Mouse (Mus musculus): ENCODE measurements around the gene Parva. TPM values are rescaled to one million over a fixed set of nuclear protein-coding genes. Genes with fewer than 3 reads are reported as not detected.

The Parva gene
- polyA plus RNA-seq, 1 experiment, result 78.3 TPM

GRCm38 (mm10) chr7:112463074-112463473 lies 35.8 kb downstream of the Parva start:
- Histone ChIP-seq H3K27me3 (ENCODE audit: control insufficient read depth, insufficient read depth, insufficient read length) (no peaks in the 10 kb centered on the region), H3ac (ENCODE audit: control insufficient read depth, insufficient read length) (no peak overlapping the region), H3K4me3 (no peak overlapping the region), H3K36me3 (ENCODE audit: control insufficient read depth, insufficient read depth) (no peaks in the 10 kb centered on the region), H3K79me2 (ENCODE audit: control insufficient read depth, insufficient read depth) (peaks cover 58% of the 10 kb centered on the region), H3K4me2 (ENCODE audit: low read depth) (no peak overlapping the region)
- TF ChIP-seq SRF (IDR thresholded peaks at IDR 0.05; ENCODE audit: control insufficient read depth, insufficient read length, low read depth), result no peak
- TF ChIP-seq MYOG (IDR thresholded peaks at IDR 0.05; ENCODE audit: control insufficient read depth in 1 of 3, insufficient read depth in 1 of 3, insufficient read length in 2 of 3, low read depth in 2 of 3), result peak in 2 of 3 experiments; percentile 48 to 77
- TF ChIP-seq CEBPB (IDR thresholded peaks at IDR 0.05; ENCODE audit: insufficient read depth, poor library complexity, severe bottlenecking), result no peak
- no peak for TF ChIP-seq USF1 (IDR thresholded peaks at IDR 0.05; ENCODE audit: low read depth)
- no peak for TF ChIP-seq MAX (IDR thresholded peaks at IDR 0.05; ENCODE audit: low read depth)
- TF ChIP-seq TCF12 (IDR thresholded peaks at IDR 0.05; ENCODE audit: insufficient read depth, poor library complexity, severe bottlenecking), result no peak
- TF ChIP-seq E2F4 (IDR thresholded peaks at IDR 0.05; ENCODE audit: insufficient read depth), result no peak
- TF ChIP-seq MYOD1 (IDR thresholded peaks at IDR 0.05; ENCODE audit: control insufficient read depth in 1 of 3, insufficient read length in 2 of 3, low read depth in 2 of 3), result peak in 2 of 3 experiments; percentile 45 to 58

- no peaks in the 10 kb centered on the region for H3K36me3 ChIP-seq (ENCODE audit: control insufficient read depth, insufficient read depth)
- peaks cover 61% of the 10 kb centered on the region for H3K79me2 ChIP-seq (ENCODE audit: control insufficient read depth, insufficient read depth)
- no peaks in the 10 kb centered on the region for H3K27me3 ChIP-seq (ENCODE audit: control insufficient read depth, insufficient read depth, insufficient read length)
- TF ChIP-seq SRF (IDR thresholded peaks at IDR 0.05; ENCODE audit: control insufficient read depth, insufficient read length, low read depth) (no peak), MAX (IDR thresholded peaks at IDR 0.05; ENCODE audit: low read depth) (no peak), MYOG (IDR thresholded peaks at IDR 0.05; ENCODE audit: control insufficient read depth in 1 of 3, insufficient read depth in 1 of 3, insufficient read length in 2 of 3, low read depth in 2 of 3) (no peak), E2F4 (IDR thresholded peaks at IDR 0.05; ENCODE audit: insufficient read depth) (no peak), CEBPB (IDR thresholded peaks at IDR 0.05; ENCODE audit: insufficient read depth, poor library complexity, severe bottlenecking) (no peak), REST (IDR thresholded peaks at IDR 0.05; ENCODE audit: insufficient read depth, insufficient read length) (no peak), POLR2A (IDR thresholded peaks at IDR 0.05; ENCODE audit: insufficient read length, low read depth) (no peak), POLR2AphosphoS2 (IDR thresholded peaks at IDR 0.05; ENCODE audit: insufficient read length, low read depth) (no peak), MYOD1 (IDR thresholded peaks at IDR 0.05; ENCODE audit: control insufficient read depth in 1 of 3, insufficient read length in 2 of 3, low read depth in 2 of 3) (no peak), USF1 (IDR thresholded peaks at IDR 0.05; ENCODE audit: low read depth) (no peak), TCF12 (IDR thresholded peaks at IDR 0.05; ENCODE audit: insufficient read depth, poor library complexity, severe bottlenecking) (no peak), TCF3 (IDR thresholded peaks at IDR 0.05; ENCODE audit: insufficient read length, low read depth) (no peak)
- no peak overlapping the region for H3K4me2 ChIP-seq (ENCODE audit: low read depth)
- H3K4me3 ChIP-seq, result no peak overlapping the region
- H3ac ChIP-seq (ENCODE audit: control insufficient read depth, insufficient read length), result no peak overlapping the region
Measured at GRCm38 (mm10) chr7:112465920-112466319, 38.6 kb downstream of the Parva start.

- no peak for TF ChIP-seq SRF (IDR thresholded peaks at IDR 0.05; ENCODE audit: control insufficient read depth, insufficient read length, low read depth)
- TF ChIP-seq MAX (IDR thresholded peaks at IDR 0.05; ENCODE audit: low read depth), result no peak
- no peak for TF ChIP-seq POLR2A (IDR thresholded peaks at IDR 0.05; ENCODE audit: insufficient read length, low read depth)
- TF ChIP-seq USF1 (IDR thresholded peaks at IDR 0.05; ENCODE audit: low read depth), result no peak
- TF ChIP-seq REST (IDR thresholded peaks at IDR 0.05; ENCODE audit: insufficient read depth, insufficient read length), result no peak
- no peak for TF ChIP-seq MYOD1 (IDR thresholded peaks at IDR 0.05; ENCODE audit: control insufficient read depth in 1 of 3, insufficient read length in 2 of 3, low read depth in 2 of 3)
- TF ChIP-seq MYOG (IDR thresholded peaks at IDR 0.05; ENCODE audit: control insufficient read depth in 1 of 3, insufficient read depth in 1 of 3, insufficient read length in 2 of 3, low read depth in 2 of 3), result no peak
- TF ChIP-seq E2F4 (IDR thresholded peaks at IDR 0.05; ENCODE audit: insufficient read depth), result no peak
- no peak for TF ChIP-seq TCF12 (IDR thresholded peaks at IDR 0.05; ENCODE audit: insufficient read depth, poor library complexity, severe bottlenecking)
- no peak for TF ChIP-seq CEBPB (IDR thresholded peaks at IDR 0.05; ENCODE audit: insufficient read depth, poor library complexity, severe bottlenecking)
- TF ChIP-seq POLR2AphosphoS2 (IDR thresholded peaks at IDR 0.05; ENCODE audit: insufficient read length, low read depth), result no peak
- TF ChIP-seq TCF3 (IDR thresholded peaks at IDR 0.05; ENCODE audit: insufficient read length, low read depth), result no peak
- Histone ChIP-seq H3K27me3 (ENCODE audit: control insufficient read depth, insufficient read depth, insufficient read length) (no peaks in the 10 kb centered on the region), H3ac (ENCODE audit: control insufficient read depth, insufficient read length) (no peak overlapping the region), H3K36me3 (ENCODE audit: control insufficient read depth, insufficient read depth) (no peaks in the 10 kb centered on the region), H3K4me3 (no peak overlapping the region), H3K79me2 (ENCODE audit: control insufficient read depth, insufficient read depth) (peaks cover 64% of the 10 kb centered on the region), H3K4me2 (ENCODE audit: low read depth) (peak overlapping the region; percentile 87)
Measured at GRCm38 (mm10) chr7:112466786-112467185, 39.5 kb downstream of the Parva start.

GRCm38 (mm10) chr7:112467687-112468111 lies 40.4 kb downstream of the Parva start:
- TF ChIP-seq MYOG (IDR thresholded peaks at IDR 0.05; ENCODE audit: control insufficient read depth in 1 of 3, insufficient read depth in 1 of 3, insufficient read length in 2 of 3, low read depth in 2 of 3) (peak; percentile 77 to 91 (median 80)), CEBPB (IDR thresholded peaks at IDR 0.05; ENCODE audit: insufficient read depth, poor library complexity, severe bottlenecking) (no peak), TCF12 (IDR thresholded peaks at IDR 0.05; ENCODE audit: insufficient read depth, poor library complexity, severe bottlenecking) (no peak), TCF3 (IDR thresholded peaks at IDR 0.05; ENCODE audit: insufficient read length, low read depth) (no peak), POLR2AphosphoS2 (IDR thresholded peaks at IDR 0.05; ENCODE audit: insufficient read length, low read depth) (no peak), MAX (IDR thresholded peaks at IDR 0.05; ENCODE audit: low read depth) (no peak), REST (IDR thresholded peaks at IDR 0.05; ENCODE audit: insufficient read depth, insufficient read length) (no peak), E2F4 (IDR thresholded peaks at IDR 0.05; ENCODE audit: insufficient read depth) (no peak), USF1 (IDR thresholded peaks at IDR 0.05; ENCODE audit: low read depth) (no peak), SRF (IDR thresholded peaks at IDR 0.05; ENCODE audit: control insufficient read depth, insufficient read length, low read depth) (peak; percentile 92), MYOD1 (IDR thresholded peaks at IDR 0.05; ENCODE audit: control insufficient read depth in 1 of 3, insufficient read length in 2 of 3, low read depth in 2 of 3) (peak in 2 of 3 experiments; percentile 82), POLR2A (IDR thresholded peaks at IDR 0.05; ENCODE audit: insufficient read length, low read depth) (peak; percentile 40)
- Histone ChIP-seq H3K36me3 (ENCODE audit: control insufficient read depth, insufficient read depth) (no peaks in the 10 kb centered on the region), H3K4me3 (peak overlapping the region; percentile 1), H3K79me2 (ENCODE audit: control insufficient read depth, insufficient read depth) (peaks cover 55% of the 10 kb centered on the region), H3K27me3 (ENCODE audit: control insufficient read depth, insufficient read depth, insufficient read length) (no peaks in the 10 kb centered on the region), H3ac (ENCODE audit: control insufficient read depth, insufficient read length) (no peak overlapping the region), H3K4me2 (ENCODE audit: low read depth) (peak overlapping the region; percentile 87)
